Mouse (Mus musculus) brown adipose tissue, adult 24 weeks (tissue): ENCODE measurements around the gene Igdcc3. TPM values are rescaled to one million over a fixed set of nuclear protein-coding genes. Genes with fewer than 3 reads are reported as not detected.

Experiments used
- H3K27ac ChIP-seq: fragments of 200-500 bp; replicated peaks from 2 replicates; pipeline ENCODE4 v1.5.1; 2012; ENCODE audit warnings: low read depth, mild to moderate bottlenecking, low read length
- H3K4me1 ChIP-seq: fragments of 200-500 bp; 2 replicates; pipeline ENCODE4 v1.6.1; 2012; ENCODE audit warnings: low read length, mixed read lengths; ENCODE audit not compliant: control insufficient read depth, insufficient read depth, insufficient read length
- H3K4me3 ChIP-seq: fragments of 200-500 bp; 2 replicates; pipeline ENCODE4 v1.5.1; 2012; ENCODE audit warnings: low read depth, mild to moderate bottlenecking, low read length, moderate library complexity; ENCODE audit not compliant: insufficient read depth
- polyA plus RNA-seq: library from polyadenylated mRNA; stranded (reverse); fragments of >200 nt; gene quantifications from 2 replicates; pipeline ENCODE4 v1.2.4, GENCODE M21; 2012; ENCODE audit not compliant: missing spikeins, insufficient read depth, insufficient read length

The Igdcc3 gene
- polyA plus RNA-seq, 1 experiment, result not detected

DNA sequence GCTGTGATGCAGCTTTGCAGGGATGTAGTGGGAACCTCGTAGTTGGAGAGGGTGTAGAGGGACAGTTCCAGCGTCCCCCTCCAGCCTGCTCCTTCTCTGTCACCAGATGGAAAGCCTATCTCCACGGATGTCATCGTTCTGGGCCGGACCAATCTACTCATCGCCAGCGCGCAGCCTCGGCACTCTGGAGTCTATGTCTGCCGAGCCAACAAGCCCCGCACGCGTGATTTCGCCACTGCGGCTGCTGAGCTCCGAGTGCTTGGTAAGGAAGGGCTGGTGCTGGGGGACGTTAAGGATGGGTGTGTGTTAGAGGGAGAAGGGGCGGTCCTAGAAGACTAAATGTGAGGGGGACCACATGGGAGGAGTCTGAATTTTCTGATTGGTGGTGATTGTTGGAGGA, 18.4 kb upstream of the Igdcc3 start:
- Histone ChIP-seq H3K4me3 (no peak overlapping the region), H3K27ac (no peak overlapping the region), H3K4me1 (no peaks in the 10 kb centered on the region)

DNA sequence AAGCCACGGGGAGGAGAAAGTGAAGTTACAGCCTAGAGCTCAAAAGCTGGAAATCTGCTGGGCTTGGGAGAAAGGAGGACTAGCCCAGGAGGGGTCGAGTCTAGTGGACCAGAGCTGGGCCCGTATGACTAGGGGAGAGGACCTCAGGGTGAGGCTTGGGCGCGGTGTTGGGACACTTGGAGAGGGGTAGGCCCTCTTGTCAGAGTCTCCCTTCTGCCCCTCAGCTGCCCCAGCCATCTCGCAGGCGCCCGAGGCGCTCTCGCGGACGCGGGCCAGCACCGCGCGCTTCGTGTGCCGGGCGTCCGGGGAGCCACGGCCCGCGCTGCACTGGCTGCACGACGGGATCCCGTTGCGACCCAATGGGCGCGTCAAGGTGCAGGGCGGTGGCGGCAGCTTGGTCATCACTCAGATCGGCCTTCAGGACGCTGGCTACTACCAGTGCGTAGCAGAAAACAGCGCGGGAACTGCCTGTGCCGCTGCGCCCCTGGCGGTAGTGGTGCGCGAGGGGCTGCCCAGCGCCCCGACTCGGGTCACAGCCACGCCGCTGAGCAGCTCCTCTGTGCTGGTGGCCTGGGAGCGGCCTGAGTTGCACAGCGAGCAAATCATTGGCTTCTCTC, 17.3 kb upstream of the Igdcc3 start:
- Histone ChIP-seq H3K27ac (no peak overlapping the region), H3K4me1 (no peaks in the 10 kb centered on the region), H3K4me3 (peak overlapping the region; percentile 41; the same call in 1 of the 2 replicates)

DNA sequence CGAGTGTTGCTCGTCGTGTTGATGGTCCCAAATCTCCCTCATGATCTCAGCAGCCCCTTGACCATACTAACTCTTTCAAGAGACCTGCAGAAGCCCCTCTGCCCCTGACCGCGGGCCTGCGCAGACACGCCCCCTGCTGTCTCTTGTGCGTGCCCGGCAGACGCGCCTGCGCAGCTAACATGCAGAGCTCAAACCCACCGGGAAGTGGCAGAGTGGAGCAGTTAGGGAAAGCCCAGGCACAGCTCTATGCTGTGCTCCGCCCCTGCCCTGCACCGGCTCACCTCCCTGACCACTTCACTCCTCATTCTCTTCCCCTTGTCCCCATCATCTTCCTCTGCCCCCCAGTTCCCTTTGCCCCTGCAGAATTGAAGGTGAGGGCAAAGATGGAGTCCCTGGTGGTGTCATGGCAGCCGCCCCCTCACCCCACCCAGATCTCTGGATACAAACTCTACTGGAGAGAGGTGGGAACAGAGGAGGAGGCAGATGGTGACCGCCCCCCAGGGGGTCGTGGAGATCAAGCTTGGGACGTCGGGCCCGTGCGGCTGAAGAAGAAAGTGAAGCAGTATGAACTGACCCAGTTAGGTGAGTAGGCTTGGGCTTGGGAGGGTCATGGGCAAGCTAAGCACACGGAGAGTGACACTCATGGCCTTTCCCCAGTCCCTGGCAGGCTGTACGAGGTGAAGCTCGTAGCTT, 12.7 kb upstream of the Igdcc3 start:
- Histone ChIP-seq H3K4me1 (no peaks in the 10 kb centered on the region), H3K4me3 (no peak overlapping the region), H3K27ac (no peak overlapping the region)

- Histone ChIP-seq H3K4me3 (no peak overlapping the region), H3K27ac (no peak overlapping the region), H3K4me1 (no peaks in the 10 kb centered on the region)
Observed at GRCm38 (mm10) chr9:65131717-65132116, 9.3 kb upstream of the Igdcc3 start.

DNA sequence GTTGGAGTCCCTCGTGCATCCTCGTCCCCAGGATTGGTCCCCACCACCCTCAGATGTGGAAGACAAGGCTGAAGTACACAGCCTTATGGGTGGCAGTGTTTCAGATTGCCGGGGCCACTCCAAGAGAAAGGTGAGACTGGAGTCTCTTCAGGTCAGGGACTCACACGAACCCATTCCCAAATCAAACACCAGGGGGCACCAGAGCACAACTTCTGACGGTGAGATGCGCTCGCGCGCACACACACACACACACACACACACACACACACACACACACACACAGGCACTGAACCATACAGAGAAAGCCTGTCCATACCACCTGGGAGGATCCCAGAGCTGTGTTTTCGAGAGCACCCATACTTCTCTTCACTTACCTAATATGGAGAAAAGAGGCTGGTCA, 7.2 kb upstream of the Igdcc3 start:
- H3K4me1 ChIP-seq, result no peaks in the 10 kb centered on the region
- H3K4me3 ChIP-seq, result no peak overlapping the region
- H3K27ac ChIP-seq, result no peak overlapping the region

DNA sequence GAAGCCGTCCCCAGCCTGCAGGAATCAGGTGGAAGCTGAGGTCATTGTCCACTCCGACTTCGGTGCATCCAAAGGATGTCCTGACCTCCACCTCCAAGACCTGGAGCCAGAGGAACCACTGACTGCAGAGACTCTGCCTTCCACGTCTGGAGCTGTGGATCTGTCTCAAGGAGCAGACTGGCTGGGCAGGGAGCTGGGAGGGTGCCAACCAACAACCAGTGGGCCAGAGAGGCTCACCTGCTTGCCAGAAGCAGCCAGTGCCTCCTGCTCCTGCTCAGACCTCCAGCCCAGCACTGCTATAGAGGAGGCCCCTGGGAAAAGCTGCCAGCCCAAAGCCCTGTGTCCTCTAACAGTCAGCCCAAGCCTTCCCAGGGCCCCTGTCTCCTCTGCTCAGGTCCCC, 5.9 kb upstream of the Igdcc3 start:
- H3K27ac ChIP-seq, result no peak overlapping the region

DNA sequence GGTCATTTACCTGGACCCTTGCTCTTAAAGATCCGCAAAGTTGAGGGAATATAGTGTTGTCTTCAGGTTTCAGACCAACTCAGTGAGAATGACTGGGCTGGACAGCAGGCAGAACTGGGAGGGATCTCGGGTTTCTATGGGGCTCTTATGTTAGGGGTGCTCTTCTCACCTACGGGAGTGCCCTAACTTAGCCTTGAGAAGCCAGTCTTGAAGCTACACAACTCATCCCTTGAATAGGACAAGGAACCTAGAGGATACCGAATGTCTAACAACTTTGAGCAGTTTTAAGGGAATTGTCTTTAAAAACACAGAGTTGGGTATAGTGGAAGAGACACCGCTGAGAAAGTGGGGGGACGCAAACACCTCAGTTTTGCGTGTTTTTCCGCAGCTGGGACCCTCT, 498 bp upstream of the Igdcc3 start:
- peak overlapping the region; percentile 52 for H3K4me3 ChIP-seq
- no peaks in the 10 kb centered on the region for H3K4me1 ChIP-seq
- no peak overlapping the region for H3K27ac ChIP-seq

More for the DNA sequence above, 5.9 kb upstream of the Igdcc3 start:
- H3K4me3 ChIP-seq, result no peak overlapping the region
- H3K4me1 ChIP-seq, result no peaks in the 10 kb centered on the region

- H3K4me3 ChIP-seq, result peak overlapping the region; percentile 66
- H3K27ac ChIP-seq, result no peak overlapping the region
- H3K4me1 ChIP-seq, result no peaks in the 10 kb centered on the region
Observed at GRCm38 (mm10) chr9:65141306-65141975, 452 bp downstream of the Igdcc3 start.

GRCm38 (mm10) chr9:65141976-65142318, 958 bp downstream of the Igdcc3 start:
- Histone ChIP-seq H3K4me1 (no peaks in the 10 kb centered on the region), H3K27ac (no peak overlapping the region), H3K4me3 (peak overlapping the region; percentile 66)

GRCm38 (mm10) chr9:65142399-65142798, 1.4 kb downstream of the Igdcc3 start:
- Histone ChIP-seq H3K4me3 (peak overlapping the region; percentile 66), H3K4me1 (no peaks in the 10 kb centered on the region), H3K27ac (no peak overlapping the region)

DNA sequence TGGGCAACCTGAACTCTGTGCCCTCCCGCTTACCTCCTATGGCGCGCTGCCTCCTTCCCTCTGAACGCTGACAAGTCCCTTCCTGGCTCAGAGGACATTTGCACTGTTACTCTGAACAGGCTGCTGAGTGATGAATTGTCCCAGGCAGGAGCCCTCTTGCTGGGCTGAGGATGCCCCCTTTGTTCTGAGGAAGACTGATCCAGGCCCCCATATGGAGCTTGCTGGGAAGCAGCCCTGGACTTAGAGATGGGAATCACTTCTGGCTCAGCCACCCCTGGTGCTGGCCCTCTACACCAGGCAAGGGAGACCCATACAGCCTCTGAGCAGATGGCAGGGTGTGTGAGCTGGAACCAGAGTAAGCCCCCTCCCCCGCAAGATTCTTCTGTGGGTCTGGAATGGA, 5.0 kb downstream of the Igdcc3 start:
- no peaks in the 10 kb centered on the region for H3K4me1 ChIP-seq
- H3K27ac ChIP-seq, result no peak overlapping the region
- H3K4me3 ChIP-seq, result no peak overlapping the region

DNA sequence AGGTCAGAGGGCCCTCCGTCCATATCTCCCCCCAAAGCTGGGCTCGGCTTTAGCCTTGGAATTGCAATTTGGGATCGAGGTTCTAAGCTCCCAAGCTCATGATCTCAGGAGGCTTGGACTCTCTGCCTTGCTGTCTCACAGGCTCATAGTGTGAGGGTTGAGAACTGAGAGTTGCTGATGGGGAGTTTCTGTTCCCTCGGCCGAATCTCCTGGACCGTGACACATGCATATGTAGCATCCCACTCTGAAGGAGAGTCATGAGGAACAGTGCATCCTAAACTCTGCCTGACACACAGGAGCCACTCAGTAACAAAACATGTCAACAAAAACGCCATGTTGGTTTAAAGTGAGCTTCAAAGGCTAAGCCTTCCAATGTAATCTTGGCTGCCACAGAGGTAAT, 7.5 kb downstream of the Igdcc3 start:
- no peaks in the 10 kb centered on the region for H3K4me1 ChIP-seq
- no peak overlapping the region for H3K27ac ChIP-seq
- H3K4me3 ChIP-seq, result no peak overlapping the region

- Histone ChIP-seq H3K27ac (no peak overlapping the region), H3K4me3 (no peak overlapping the region), H3K4me1 (no peaks in the 10 kb centered on the region)
Observed at GRCm38 (mm10) chr9:65152711-65153330, 11.8 kb downstream of the Igdcc3 start.

DNA sequence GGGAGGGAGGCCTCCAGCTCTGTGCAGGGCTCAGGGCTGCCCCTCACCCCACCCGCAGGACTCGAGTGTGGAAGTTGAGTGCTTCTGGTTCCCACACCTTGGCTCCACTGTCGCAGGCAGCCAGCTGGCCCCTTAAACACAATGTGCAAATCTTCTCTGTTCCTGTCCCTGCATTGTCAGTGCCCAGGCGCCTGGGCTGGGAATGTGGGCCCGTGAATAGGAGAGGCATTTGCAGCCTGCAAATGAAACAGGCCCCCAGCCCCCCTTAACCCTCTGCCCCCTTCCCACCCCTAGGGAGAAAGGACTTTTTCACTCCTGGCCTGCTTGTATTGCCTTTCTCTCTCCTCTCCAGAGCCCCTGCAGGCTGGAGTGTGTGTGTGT, 12.3 kb downstream of the Igdcc3 start:
- Histone ChIP-seq H3K4me1 (no peaks in the 10 kb centered on the region), H3K4me3 (no peak overlapping the region), H3K27ac (no peak overlapping the region)

DNA sequence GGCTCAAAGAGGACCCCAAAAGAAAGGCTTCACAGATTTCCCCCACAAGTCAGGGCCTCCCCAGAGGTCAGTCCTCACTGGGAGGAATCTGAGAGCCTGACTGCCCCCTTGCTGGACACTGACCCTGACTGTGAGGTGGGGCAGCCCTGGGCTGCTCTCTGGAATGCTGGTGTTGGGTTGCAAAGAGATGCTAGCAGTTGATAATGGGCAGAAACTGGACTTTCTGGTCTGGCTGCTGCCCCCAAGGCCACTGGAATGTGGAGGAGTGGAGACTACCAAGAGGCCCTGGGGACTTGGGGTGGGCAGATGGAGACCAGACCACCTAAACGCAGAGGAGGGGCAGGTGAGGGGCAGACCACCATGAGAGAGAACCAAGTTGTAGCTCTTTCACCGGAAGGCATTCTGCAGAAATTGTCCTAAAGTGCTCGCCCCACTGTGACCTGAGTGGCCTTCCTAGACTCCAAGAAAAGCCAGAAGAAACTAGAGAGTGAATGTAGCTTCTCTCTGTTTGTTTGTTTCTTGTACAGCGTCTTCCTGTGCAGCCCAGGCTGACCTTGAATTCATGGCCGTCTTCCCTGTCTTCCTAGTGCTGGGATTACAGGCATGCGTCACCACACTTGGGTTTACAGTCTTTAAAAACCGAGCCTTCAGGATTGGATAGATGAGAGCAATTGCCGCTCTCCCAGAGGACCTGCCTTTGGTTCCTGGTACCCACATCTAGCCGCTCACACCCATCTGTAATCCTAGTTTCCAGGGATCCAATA, 13.9 kb downstream of the Igdcc3 start:
- H3K27ac ChIP-seq, result no peak overlapping the region
- H3K4me3 ChIP-seq, result no peak overlapping the region
- H3K4me1 ChIP-seq, result no peaks in the 10 kb centered on the region
